Mouse (Mus musculus): ENCODE measurements around the gene Ufsp1.

Ufsp1 gene

DNA sequence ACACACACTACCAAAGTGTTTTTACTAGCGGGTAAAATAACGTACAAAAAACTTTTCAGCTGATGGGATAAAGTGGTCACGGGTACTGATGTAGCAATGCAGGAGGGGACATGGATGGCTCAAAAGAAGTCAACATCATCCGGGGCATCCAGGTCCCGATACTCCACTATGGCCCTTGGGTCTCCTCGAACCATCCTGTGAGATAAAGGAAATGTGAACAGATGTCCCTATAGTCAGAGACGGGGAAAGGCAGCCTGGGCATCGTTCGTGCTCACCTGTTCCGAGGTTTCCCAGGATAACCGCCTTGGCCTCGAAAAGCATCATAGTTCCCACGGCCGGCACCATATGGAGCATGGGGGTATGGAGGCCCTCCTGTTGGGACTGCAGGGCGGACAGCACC, 1.3 kb downstream of the Ufsp1 start:
- DNase-seq = no peak

DNA sequence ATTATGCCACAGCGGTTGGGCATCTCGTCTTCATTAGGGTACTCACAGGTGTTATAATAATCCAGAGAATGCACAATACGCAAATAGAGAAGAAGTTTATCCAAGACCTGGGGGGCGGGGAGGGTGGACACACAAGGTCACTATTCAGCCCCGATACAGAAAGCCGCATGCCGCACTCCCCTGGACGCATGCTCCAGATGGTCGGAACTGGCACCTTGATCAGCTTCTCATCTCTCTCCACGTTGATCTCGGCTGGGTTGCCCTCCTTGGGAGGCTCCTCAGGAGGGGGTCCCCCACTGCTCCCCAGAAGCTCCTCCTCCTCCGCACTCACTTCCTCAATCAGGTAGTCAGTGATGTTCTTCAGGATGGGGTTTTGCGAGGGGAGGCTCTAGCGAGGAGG, 2.7 kb downstream of the Ufsp1 start:
- no peak for DNase-seq

DNA sequence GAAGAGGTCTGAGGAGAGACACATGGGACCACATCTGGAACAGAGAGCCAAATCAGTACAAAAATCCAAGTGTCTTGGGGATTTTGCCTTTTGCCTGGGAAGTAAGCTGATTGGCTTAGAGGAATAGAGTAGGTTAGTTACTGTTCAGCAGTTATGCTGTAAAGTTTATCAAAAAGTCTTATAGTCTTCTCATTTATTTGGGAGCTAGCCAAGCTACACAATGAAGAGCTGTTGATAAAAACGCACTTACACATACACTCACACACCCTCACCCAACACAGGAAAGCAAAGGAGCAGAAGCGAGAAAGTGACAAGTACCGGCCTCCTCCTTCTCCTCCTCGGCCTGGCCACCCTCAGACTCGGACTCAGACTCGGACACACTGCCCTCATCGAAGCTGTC, 4.8 kb downstream of the Ufsp1 start:
- DNase-seq = no peak

DNA sequence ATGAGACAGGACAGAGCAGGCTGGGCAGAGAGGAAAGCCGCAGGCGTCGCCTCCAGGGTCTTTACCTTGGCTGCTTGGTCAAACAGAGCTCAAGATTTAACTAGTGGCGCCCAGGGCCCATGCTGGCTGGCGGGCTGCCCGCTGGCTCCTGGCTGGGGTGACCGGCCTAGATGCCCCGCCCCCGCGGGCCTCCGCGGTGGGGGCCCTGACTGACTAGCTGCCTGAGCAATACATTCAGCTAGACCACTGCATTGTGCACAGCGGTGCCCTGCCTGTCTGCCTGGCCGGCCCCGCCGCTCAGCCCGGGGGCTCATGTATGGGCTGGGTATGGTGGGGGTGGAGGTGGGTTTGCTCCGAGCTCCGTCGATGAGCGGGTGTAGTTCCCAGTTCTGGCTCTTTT, 6.8 kb downstream of the Ufsp1 start:
- no peak for DNase-seq

DNA sequence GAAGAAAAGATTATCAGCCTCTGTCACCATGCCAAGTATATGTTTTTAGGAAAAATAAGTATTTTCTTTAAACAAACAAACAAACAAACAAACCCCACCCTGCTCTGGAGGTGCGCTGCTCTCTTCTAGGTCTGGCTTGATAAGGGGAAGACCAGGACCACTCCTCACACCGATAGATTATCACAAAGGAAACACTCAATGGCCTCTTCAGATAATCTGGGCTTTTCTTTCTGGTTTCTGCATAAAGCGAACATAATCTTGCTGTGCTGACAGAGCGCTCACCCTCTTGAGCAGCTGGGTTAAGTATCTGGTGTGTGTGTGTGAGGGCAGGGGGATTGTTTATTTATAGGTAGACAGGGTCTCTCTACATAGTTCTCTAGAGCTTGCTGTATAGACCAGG, 9.2 kb downstream of the Ufsp1 start:
- no peak for DNase-seq

DNA sequence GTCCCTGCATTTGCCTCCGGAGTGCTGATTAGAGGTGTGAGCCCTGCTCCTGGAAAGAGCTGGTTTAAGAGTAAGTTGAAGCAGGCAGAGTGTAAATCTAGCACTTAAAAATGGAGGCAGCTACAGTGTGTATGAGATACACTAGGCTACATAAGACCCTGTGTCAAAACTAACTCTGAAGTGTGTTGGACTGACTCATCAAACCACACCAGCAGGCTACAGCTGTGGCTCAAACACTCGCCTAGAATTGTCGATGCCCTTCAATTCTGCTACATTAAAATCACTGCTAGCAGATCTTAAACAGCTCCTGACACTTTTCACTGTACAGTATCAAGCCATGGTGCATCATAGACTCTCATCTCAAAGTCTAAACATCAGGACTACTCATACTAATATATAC, 9.7 kb downstream of the Ufsp1 start:
- DNase-seq = no peak

DNA sequence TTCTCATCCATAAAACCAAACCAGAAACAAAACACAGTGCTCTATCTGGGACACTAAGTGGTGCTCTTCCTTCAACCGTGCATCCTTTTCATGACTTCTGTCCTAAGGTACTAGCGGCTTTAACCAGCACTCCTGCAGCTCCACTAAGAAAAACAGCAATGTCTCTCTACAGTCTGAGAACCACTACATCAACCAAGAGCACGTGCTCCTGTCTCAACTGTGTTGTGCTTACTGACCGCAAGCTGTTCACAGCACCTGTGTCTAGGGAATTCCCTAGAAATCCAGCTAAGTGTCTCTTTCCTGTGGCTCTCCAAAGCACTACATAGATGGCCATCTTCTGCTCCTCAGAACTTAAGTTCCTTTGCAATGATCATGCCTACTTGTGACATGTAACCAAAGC, 10.4 kb downstream of the Ufsp1 start:
- DNase-seq = no peak

DNA sequence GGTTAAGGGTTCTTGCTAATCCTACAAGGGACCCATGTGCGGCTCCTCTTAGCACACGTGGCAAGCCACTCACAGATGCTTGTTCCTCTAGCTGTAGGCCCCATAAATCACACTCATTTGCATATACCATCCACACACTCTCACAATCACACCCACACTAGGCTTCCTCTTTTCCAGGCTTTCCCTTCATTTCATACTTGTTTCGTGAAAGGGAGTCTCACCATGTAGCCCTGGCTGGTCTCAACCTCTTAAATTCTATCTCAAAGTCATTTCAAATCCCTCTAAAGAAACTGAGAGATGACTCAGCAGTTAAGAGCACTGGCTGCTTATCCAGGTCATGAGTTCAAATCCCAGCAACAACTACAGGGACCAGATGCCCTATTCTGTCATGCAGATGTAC, 11.4 kb downstream of the Ufsp1 start:
- DNase-seq = no peak

DNA sequence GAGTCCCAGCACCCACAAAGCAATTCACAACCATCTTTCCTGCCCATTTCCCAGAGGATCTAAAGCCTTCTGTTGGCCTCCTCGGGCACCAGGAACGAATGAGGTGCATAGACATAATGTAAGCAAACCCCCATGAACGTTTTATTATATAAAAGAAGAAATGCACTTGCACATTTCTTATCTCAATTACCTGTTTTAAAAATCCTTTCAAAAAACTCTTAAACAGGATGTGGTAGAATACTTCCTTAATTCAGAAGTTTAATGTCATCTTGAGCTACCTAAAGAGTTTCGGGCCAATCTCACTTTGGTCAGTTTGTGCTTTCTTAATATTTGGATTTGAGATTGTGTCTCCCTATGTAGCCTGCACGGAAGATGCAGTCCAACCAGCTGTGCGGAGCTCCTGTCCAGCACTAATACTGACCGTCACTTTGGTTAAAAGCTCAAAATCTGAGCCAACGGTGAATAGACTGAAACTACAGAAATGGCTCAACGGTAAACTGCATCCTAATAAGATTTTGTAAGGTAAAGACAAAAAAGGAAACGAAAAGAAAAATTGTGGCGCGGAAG, 12.1 kb downstream of the Ufsp1 start:
- DNase-seq = no peak

DNA sequence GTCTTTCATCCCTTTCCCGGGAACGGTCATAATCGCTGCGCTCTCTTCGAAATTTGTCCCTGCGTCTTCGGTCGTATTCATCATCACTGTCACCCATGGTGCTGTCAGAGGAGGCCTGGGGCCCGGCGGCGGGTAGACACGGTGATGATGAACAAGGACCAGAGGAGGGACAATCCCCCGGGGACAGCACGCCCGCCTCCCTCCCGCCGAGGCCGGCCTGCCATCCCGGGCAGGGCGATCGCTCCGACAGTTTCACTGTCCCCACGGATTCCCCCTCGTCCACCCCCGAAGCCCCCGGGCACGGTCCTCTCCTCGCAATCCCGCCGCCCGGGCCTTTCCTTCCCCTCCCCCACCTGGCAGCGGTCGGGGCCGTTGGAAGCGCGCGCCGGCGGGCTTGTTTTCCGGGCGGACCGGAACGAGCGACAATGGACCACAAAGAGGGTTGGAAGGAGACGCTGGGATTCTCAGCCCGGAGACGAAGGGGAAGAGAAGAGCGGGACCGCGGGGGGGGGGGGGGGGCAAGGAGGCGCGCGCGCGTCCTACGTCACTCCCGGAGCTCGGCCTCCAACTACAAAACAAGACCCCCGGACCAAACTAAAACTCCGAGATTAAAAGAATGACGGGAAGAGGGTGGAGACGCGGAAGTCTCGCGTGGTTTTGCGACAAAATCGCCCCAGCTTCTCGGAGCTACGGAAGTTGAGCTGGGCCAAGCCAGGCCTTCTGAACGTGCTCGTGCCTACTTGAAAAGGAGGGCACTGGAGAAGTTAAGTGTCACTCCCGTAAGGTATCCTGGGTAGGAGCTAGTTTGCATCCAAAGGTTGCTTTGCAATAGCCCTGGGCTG, 12.9 kb downstream of the Ufsp1 start, which contains the start of gene Srrt:
Gene Srrt, minus strand, starts transcription at position 604 of the 842 bp plus-strand sequence.
- peak; percentile 94 for DNase-seq

DNA sequence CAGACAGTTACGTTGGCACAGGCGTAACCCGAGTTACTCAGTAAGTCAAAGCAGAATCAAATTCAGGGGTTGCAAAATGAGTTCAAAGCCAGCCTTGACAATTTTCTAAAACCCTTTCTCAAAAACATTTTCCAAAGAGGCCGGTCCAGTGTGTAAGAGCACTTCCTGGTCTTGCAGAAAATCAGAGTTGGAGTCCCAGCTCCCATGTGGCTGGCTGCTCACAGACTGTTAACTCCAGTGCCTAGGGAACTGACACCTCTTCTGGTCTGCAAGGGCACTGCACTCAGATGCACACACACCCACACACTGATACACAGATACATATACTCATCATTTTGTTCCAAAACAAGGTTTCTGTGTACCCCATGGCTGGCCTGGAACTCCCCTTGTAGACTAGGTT, 13.9 kb downstream of the Ufsp1 start:
- DNase-seq = no peak

DNA sequence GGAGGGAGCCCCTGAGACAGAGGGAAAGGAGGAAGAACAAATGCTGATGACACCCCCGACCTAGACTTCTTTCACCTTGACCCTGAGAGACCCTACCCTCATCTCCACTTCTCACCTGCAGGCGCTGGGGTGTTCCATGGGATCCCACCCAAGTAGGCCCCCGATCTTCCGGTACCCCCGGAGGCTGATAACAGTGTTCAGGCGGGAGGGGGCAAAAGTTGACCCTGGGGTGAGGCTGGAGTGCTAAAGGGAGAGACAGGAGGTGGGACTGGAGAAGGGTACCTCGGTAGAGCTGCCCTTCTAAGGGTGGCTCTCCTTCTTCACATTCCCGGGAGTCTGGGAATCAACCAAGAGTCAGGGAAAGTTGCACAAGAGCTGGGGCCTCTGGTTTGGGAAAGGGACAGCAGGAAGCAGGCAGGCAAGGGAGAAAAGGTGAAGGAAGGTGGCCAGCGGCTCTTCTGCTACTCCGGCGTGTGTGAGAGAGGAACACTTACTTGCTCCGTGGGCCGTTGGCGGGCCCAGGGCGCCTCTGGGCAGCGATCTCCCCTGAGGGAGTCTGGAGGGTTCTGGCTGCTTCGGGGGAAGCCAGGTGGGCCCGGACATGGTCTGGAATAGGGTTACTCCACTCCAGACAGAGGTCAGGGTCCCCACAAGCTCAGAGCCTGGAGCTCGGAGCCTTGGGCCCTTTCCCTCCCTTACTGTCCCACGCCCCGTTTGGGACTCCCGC, 19.2 kb downstream of the Ufsp1 start:
- no peak for DNase-seq

DNA sequence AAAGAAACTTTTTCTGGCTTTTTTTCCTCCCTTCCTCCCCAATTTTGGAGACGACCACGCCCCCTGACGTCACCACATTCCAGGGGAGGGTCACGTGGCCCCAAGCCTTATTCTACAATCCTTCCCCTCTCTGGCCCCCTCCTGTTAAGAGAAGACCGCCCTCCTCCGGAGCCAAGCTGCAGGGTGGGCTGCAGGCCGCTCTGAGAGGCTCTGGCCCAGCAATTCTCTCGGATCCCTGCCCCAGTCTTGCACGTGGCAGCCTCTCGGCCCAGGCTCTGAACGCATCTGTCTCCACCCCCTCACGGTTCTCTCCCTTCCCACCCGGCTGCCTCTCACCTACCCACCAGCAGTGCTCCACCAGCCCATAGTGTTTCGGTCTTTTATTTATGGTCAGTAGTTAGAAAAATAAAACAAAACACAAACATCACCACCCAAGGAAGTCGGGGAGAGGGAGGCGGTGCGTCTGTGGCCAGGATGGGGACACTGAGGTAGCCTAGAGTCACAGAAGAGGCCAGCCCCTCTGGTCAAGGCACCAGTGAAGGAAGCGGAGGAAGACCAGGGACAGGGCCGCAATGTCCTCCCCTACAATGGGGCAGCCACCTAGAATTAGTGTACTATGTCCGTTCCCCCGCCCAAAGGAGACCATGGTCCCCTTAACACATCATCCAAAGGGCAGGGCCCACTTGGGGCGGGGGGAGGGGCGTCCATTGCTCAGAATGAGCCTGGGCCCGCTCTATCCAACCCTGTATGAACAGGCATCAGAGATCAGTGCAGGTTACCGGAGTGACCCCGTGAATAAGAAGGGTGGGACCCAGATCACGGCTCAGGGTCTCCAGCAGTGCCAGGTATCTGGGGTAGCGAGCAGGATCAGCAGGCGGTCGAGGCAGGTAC, 20.0 kb downstream of the Ufsp1 start, which contains the start of gene Trip6:
Gene Trip6, minus strand, starts transcription at position 212 of the 891 bp plus-strand sequence.
- DNase-seq = peak; percentile 92

DNA sequence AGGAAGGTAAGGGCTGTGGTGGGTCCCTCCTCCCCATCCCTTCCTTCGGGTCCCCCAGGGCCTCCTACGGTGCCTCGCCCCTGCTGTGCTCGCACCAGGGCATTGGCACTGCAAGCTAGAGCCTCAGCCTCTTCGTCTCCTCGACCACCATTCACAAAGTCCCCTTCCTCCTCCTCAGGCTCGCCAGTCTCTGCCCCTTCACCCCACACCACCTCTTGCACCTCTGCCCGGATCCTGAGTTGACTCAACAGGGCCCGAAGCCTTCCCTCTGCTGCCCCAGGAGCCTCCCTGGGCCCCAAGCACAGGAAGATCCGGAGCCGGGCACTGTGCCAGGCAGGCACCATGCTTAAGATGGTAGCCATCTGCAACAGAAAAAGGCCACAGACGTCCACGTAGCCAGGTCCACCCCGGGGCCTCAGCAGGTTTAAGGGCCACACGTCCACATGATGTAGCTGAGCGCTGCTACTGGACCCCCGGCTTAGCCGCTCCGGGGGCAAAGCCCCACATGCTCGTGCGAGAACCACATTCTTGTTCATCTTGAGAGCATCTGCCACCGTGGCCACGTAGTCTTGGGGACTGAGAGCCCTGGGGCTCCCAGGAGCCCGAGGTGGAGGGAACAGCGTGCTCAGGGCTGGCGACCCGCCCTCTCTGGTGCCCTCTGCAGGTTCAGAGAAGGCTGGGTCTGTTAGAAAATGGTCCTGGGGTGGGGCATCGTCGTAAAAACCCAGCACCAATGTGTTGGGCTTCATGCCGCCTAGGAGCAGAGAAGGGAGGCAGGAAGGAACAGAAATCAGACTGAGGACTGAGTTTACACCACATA, 20.9 kb downstream of the Ufsp1 start:
- DNase-seq = no peak

DNA sequence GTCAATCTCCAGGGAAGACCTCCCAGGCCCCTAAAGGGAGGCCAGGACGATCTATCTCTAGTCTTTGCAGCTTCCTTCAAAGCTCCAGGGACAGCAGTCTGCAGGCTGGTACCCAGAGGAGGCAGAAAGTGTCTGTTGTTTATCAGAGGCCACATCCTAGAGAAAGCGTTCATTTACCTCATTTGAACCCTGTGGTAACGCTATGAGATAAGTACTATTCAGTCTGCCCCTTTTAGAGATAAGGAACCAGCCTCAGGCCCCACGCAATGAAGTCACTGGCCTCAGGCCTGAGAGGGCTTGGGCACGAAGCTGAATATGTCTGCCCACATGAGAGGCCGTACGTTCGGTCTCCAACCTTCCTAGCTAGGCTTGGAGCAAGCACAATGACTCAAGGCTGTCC, 22.9 kb downstream of the Ufsp1 start:
- DNase-seq = no peak

DNA sequence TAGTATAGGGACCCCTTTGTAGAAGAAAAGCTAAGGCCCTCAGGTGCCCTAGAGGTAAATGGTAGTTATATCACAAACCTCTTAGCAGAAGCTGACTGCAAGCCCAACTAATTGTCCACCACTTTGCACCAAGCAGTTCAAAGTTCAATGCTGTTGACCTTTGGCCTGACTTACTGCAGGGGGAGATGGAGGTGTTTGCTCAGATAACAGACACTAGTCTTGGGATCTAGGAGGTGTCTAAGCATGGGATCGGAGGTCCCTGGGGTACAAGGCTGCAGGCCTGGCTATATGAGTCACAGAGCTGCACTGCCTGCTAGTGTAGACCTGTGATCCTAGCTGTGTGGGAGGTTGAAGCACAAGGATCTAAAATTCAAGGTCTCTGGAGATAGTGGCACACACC, 24.1 kb downstream of the Ufsp1 start:
- peak; percentile 83 for DNase-seq

DNA sequence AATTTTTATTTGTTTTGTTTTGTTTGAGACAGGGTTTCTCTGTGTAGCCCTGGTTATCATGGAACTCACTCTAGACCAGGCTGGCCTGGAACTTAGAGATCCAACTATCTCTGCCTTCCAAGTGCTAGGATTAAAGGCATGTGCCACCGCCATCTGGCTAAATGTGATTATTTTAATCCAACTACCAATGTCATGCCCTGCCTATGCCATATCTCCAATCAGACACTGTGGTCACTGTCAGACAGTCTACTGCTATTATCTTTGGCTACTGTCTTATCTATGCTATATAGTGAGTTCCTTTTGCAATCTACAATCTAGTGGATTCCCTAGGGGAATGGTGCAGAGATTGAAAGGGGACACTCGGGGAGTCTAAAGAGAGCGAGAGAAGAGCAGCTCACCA, 26.6 kb downstream of the Ufsp1 start:
- DNase-seq = no peak

DNA sequence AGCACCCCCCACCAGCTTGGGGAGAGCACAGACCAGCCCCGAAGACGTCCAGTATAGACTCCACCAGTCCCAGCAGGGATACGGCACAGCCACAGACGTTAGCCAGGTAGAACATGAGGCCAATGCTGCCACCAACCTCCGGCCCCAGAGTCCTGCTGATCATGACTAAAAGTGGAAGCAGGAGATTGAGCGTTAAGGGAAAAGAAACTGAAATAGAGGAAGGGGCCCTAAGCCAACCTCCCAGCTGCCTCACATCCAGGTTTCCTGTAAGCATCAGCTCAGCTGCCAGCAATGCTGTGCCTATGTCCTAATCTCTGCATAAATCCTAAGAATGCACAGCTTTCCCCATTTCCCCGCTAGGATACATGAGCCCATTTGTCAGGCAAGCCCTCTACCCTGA, 36.5 kb downstream of the Ufsp1 start:
- DNase-seq = no peak

DNA sequence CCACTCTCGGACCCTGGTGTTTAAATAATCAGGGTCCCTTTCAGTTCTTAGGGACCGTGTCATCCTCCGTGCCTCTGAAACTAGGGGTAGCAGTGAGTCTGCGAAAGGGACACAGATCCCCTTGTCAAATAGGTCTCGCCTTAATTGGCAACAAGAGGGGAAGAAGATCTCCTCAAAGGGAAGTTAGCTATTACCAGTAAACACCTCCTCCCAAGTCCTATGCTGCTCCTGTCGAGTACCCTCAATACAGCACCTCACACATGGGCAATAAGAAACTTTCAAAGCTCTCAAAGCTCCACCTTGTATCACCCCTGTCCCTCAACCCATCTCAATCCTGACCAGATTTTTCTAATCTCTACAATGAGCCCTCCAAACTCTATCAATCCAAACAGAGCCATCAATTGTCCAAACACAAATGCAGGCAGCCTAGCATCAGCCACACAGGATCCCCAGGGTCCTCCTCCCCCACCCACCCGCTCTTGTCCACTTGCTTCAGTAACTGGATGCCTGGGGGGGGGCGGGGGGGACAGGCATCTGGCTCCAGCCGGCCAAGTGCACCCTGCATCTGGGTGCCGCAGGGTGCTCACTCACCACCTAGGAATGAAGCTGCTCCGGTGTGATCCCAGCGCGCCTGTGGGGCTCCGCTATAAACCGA, 38.6 kb downstream of the Ufsp1 start:
- peak; percentile 19 for DNase-seq

DNA sequence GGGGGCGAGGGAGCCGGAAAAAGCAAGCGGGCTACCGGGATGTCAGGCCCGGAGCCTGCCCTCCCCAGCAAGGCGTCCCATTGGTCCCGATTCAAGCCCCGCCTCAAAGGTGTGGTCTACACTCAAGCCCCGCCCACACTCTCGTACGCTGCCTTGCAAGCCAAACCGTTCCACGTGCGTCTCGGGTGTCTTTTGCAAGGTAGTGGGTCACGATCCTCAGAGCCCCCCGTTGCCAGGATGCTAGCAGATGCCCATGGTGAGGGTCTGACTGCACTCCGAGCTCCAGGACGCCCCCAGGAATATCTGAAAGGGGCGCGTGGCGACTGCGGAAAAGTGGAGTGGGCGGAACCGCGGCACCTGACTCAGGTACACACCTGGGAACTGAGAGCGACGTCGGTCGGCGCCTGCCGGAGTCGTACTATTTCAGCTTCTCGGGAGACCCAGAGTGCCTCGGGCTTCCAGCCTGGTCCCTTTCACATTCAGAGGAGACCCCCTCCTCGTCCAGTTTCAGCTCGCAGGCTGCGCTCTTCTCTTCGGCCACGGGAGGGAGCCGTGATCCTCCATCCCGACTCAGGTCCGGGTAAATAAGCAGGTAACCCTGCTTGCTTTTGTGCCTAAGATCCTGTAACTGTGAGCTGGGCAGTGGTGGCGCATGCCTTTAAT, 39.2 kb downstream of the Ufsp1 start, which contains the start of gene Slc12a9:
Gene Slc12a9, minus strand, starts transcription at position 86 of the 663 bp plus-strand sequence.
- peak; percentile 98 for DNase-seq

DNA sequence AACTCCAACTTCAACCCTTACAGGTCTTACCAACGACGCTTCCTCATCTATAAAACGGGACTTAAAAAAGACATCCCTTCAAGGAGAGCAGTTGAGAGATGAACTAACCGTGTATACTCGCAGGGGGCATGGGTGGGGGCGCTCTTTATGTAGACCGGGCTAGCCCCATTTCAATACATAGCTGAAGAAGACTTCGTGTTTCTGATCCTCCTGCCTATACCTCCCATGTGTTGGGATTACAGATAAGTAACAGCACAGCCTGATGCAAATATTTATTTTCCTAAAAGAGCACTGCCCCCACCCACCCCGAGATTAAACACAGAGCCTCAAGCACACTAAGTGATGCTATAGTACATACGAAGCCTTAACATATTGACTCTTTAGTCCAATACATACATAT, 39.9 kb downstream of the Ufsp1 start:
- no peak for DNase-seq
